Mouse (Mus musculus): ENCODE data around the gene Epha6. TPM values are rescaled to one million over a fixed set of nuclear protein-coding genes. Genes with fewer than 3 reads are reported as not detected.

The Epha6 gene
- polyA plus RNA-seq, 1 experiment from 2014 or later = 9.1 TPM

DNA sequence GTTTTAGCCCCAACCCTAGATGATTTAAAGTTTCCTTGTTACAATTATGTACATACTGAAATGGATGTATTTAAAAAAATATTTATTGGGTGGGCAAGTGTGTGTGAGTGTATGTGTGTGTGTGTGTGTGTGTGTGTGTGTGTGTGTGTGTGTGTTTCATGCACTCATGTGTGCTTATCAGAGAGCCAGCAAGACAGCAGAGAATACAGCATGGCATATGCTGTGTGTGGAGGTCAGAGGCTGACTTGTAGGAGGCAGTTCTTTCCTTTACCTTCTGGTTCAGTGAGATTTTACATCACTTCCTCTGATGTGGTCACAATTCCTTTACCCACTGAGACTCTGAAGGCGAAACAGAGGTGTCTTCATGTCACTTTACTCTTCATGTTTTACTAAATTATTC, 321.4 kb downstream of the Epha6 start:
- WGBS = 84% methylated on average over 1 of the region's 1 CpGs

DNA sequence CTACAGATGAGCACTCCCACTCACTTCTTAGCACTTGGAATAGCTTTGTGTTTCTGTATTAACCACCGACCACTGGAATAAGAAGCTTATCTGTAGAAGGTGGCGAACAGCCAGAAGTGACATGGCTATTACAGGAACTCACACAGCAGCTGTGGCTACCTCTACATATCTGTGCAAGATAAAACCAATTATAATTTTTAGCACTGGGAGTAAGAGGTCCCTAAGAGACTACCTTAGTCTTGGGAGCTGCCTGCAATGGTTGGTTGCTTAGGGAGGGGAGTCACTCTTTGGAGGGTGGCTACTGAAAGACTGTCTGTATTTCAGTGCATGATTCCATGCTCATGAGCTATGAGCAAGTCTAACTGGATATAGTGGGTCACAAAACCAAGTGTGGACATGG, 331.2 kb downstream of the Epha6 start:
- H3K4me3 ChIP-seq (ENCODE audit: low read length) = no peak overlapping the region
- WGBS = 78% methylated on average over 2 of the region's 2 CpGs
- no peak for ATAC-seq

More for the DNA sequence above, 321.4 kb downstream of the Epha6 start:
- Histone ChIP-seq H3K4me3 (ENCODE audit: low read length) (no peak overlapping the region), H3K27ac (ENCODE audit: low read depth, low read length) (no peak overlapping the region), H3K4me1 (ENCODE audit: control insufficient read depth, insufficient read depth, low read depth, low read length) (no peaks in the 10 kb centered on the region), H3K9ac (ENCODE audit: low read depth, low read length) (no peak overlapping the region), H3K4me2 (ENCODE audit: low read length) (no peak overlapping the region), H3K9me3 (ENCODE audit: control insufficient read depth, low read length) (no peaks in the 10 kb centered on the region), H3K36me3 (ENCODE audit: control insufficient read depth, insufficient read depth, low read length) (no peaks in the 10 kb centered on the region), H3K27me3 (replicated peaks; ENCODE audit: control insufficient read depth, insufficient read depth, low read length) (no peaks in the 10 kb centered on the region)
- no peak for ATAC-seq

DNA sequence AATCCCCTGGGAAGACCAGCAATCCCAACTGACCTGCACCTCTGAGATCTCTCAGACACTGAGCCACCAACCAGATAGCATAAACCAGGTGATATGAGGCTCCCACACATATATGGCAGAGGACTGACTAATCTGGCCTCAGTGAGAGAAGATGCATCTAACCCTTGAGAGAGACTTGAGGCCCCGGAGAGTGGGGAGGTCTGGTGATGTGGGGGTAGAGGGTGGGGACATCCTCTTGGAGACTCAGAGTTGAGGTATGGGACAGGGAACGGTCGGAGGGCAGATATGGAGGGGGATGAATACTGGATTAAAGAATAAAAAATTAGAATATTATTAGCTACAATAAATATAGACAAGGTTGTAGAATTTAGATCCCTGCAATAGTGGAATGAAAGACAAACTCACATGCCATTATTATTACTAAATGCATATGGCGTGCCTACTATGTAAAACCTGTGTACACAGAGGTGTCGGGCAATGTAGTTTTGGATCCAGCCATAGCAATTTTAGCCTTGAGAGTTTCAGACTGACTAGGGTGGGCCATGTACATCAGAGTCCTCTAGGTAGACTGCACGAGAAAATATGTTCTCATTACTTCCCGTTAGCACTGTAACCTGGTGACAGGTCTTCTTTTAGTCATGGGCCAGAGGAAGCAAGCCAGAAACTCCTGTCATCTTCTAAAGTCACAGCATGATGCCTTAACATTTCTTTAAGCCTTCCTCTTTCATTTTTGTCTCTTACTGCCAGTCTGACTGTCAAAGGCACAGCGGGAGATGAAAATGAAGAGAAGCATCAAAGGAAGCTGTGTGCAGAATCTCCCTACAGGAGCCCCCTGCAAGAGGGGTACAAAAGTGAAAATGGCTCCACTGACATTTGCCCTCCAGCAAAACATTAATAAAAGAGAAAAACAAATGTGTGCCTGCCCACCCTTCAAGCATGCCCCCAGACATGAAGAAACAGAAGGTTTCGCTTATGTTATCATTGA, 338.7 kb downstream of the Epha6 start:
- WGBS = 60% methylated on average over 9 of the region's 9 CpGs
- no peak for ATAC-seq
- no peaks in the 10 kb centered on the region for H3K9me3 ChIP-seq (ENCODE audit: control insufficient read depth, low read length)
- H3K27ac ChIP-seq (ENCODE audit: low read depth, low read length) = no peak overlapping the region
- H3K9ac ChIP-seq (ENCODE audit: low read depth, low read length) = no peak overlapping the region
- no peak overlapping the region for H3K4me2 ChIP-seq (ENCODE audit: low read length)
- H3K27me3 ChIP-seq (replicated peaks; ENCODE audit: control insufficient read depth, insufficient read depth, low read length) = no peaks in the 10 kb centered on the region
- H3K4me1 ChIP-seq (ENCODE audit: control insufficient read depth, insufficient read depth, low read depth, low read length) = no peaks in the 10 kb centered on the region
- H3K4me3 ChIP-seq (ENCODE audit: low read length) = no peak overlapping the region
- H3K36me3 ChIP-seq (ENCODE audit: control insufficient read depth, insufficient read depth, low read length) = no peaks in the 10 kb centered on the region

More for the DNA sequence above, 331.2 kb downstream of the Epha6 start:
- Histone ChIP-seq H3K27me3 (replicated peaks; ENCODE audit: control insufficient read depth, insufficient read depth, low read length) (no peaks in the 10 kb centered on the region), H3K9ac (ENCODE audit: low read depth, low read length) (no peak overlapping the region), H3K36me3 (ENCODE audit: control insufficient read depth, insufficient read depth, low read length) (no peaks in the 10 kb centered on the region), H3K4me2 (ENCODE audit: low read length) (no peak overlapping the region), H3K4me1 (ENCODE audit: control insufficient read depth, insufficient read depth, low read depth, low read length) (no peaks in the 10 kb centered on the region), H3K27ac (ENCODE audit: low read depth, low read length) (no peak overlapping the region), H3K9me3 (ENCODE audit: control insufficient read depth, low read length) (no peaks in the 10 kb centered on the region)

DNA sequence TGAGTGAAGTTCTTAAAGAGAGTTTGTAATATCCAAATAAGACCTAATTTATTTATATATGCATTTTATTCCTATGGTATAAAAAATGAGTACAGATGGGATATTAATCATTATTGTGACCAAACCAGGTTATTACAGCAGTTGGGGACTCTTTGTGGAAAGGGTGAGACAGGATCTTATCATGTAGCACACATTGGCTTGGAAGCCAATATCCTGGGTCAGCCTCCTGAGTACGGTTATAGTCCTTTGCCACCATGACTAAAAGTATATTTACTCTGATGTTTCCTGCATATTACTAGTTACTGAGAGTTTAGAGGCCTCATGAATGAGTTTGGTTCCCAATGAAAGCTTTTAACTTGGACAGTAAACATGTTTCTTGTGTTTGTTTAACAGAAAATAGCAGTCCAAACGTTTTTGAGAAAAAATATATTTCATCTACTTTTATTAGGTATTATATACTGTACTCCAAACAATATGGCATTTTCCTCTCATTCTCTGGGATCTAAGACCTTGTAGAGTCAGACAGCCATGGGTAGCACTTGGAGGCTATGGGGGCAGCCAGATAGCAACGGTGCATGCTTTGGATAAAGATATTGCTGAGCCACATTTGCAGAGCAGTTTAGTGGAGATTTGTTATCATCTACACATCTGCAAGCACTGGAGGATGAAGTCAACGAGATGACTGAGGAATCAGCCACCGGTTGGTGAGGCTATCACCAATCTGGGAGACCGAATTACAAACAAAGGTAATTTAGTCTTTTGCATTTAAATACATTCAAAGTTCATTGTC, 340.4 kb downstream of the Epha6 start:
- H3K36me3 ChIP-seq (ENCODE audit: control insufficient read depth, insufficient read depth, low read length) = no peaks in the 10 kb centered on the region
- H3K4me2 ChIP-seq (ENCODE audit: low read length) = no peak overlapping the region
- no peak overlapping the region for H3K9ac ChIP-seq (ENCODE audit: low read depth, low read length)
- no peaks in the 10 kb centered on the region for H3K9me3 ChIP-seq (ENCODE audit: control insufficient read depth, low read length)
- no peak for ATAC-seq
- 72% methylated on average over 6 of the region's 6 CpGs for WGBS
- no peaks in the 10 kb centered on the region for H3K4me1 ChIP-seq (ENCODE audit: control insufficient read depth, insufficient read depth, low read depth, low read length)
- no peak overlapping the region for H3K27ac ChIP-seq (ENCODE audit: low read depth, low read length)
- H3K27me3 ChIP-seq (replicated peaks; ENCODE audit: control insufficient read depth, insufficient read depth, low read length) = no peaks in the 10 kb centered on the region
- H3K4me3 ChIP-seq (ENCODE audit: low read length) = no peak overlapping the region

DNA sequence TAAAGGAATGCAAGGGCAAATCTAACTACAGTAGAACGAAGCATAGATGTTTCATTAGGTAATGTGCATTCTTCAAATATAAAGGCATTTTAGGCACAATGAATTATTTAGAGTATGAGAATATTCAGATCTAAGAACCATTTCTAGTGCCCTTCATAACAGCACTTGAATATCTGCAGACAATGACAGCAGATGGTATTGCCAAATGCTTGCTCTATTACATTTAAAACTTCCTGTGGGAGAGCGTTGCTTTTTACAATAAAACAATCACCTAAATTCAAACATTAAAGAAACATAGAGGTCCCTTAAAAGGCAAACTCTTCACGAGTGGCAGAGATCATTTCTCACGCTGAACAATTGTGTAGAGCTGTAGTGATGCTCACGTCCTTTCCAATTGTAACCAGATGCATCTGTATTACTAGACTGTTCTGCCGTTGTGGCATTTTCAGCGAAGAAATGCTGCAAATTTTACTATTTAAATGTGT, 347.1 kb downstream of the Epha6 start:
- ATAC-seq = no peak
- no peaks in the 10 kb centered on the region for H3K9me3 ChIP-seq (ENCODE audit: control insufficient read depth, low read length)
- H3K4me3 ChIP-seq (ENCODE audit: low read length) = no peak overlapping the region
- WGBS = 79% methylated on average over 7 of the region's 7 CpGs
- H3K4me1 ChIP-seq (ENCODE audit: control insufficient read depth, insufficient read depth, low read depth, low read length) = no peaks in the 10 kb centered on the region
- H3K4me2 ChIP-seq (ENCODE audit: low read length) = no peak overlapping the region
- no peak overlapping the region for H3K27ac ChIP-seq (ENCODE audit: low read depth, low read length)
- H3K36me3 ChIP-seq (ENCODE audit: control insufficient read depth, insufficient read depth, low read length) = no peaks in the 10 kb centered on the region
- no peak overlapping the region for H3K9ac ChIP-seq (ENCODE audit: low read depth, low read length)
- no peaks in the 10 kb centered on the region for H3K27me3 ChIP-seq (replicated peaks; ENCODE audit: control insufficient read depth, insufficient read depth, low read length)

DNA sequence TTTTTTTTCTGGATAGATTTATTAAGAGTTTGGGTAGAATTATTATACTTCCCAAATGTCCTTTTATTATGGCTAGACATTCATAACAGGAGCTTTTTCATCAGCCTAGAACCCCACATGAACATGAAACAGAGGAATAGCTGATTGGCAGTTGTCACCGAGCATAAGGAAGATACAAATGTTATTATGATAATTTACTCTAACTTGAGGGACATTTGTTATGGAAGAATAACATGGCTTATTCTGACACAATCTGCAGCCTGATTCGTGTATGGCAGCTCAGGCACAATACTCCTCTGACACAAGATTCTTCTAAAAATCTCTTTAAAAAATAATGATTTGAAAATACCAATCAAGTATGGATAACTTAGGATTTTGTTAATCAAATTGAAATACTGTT, 347.7 kb downstream of the Epha6 start:
- 80% methylated on average over 2 of the region's 2 CpGs for WGBS
- Histone ChIP-seq H3K9me3 (ENCODE audit: control insufficient read depth, low read length) (no peaks in the 10 kb centered on the region), H3K4me1 (ENCODE audit: control insufficient read depth, insufficient read depth, low read depth, low read length) (no peaks in the 10 kb centered on the region), H3K27ac (ENCODE audit: low read depth, low read length) (no peak overlapping the region), H3K36me3 (ENCODE audit: control insufficient read depth, insufficient read depth, low read length) (no peaks in the 10 kb centered on the region), H3K4me2 (ENCODE audit: low read length) (no peak overlapping the region), H3K27me3 (replicated peaks; ENCODE audit: control insufficient read depth, insufficient read depth, low read length) (no peaks in the 10 kb centered on the region), H3K9ac (ENCODE audit: low read depth, low read length) (no peak overlapping the region), H3K4me3 (ENCODE audit: low read length) (no peak overlapping the region)
- no peak for ATAC-seq

DNA sequence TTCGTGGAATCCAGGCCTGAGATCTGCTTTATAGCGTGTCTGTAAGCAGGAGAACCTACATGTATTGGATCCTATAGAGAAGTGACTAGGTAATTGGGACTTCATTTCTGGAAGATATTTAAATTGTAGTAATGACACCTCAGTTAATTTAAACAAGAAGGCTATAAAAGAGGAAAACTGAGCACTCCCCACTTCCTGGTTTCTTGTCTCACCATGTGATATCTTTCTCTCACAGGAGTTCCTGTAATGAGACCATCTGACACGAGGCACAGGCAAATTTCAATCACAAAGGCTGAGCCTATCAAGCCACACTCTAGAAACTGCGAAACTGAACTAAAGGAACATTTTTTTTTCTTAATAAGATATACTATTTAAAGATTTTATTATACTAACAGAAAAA, 348.3 kb downstream of the Epha6 start:
- Histone ChIP-seq H3K4me1 (ENCODE audit: control insufficient read depth, insufficient read depth, low read depth, low read length) (no peaks in the 10 kb centered on the region), H3K4me2 (ENCODE audit: low read length) (no peak overlapping the region), H3K9ac (ENCODE audit: low read depth, low read length) (no peak overlapping the region), H3K36me3 (ENCODE audit: control insufficient read depth, insufficient read depth, low read length) (no peaks in the 10 kb centered on the region), H3K4me3 (ENCODE audit: low read length) (no peak overlapping the region), H3K9me3 (ENCODE audit: control insufficient read depth, low read length) (no peaks in the 10 kb centered on the region), H3K27ac (ENCODE audit: low read depth, low read length) (no peak overlapping the region), H3K27me3 (replicated peaks; ENCODE audit: control insufficient read depth, insufficient read depth, low read length) (no peaks in the 10 kb centered on the region)
- ATAC-seq = no peak
- 79% methylated on average over 4 of the region's 4 CpGs for WGBS

DNA sequence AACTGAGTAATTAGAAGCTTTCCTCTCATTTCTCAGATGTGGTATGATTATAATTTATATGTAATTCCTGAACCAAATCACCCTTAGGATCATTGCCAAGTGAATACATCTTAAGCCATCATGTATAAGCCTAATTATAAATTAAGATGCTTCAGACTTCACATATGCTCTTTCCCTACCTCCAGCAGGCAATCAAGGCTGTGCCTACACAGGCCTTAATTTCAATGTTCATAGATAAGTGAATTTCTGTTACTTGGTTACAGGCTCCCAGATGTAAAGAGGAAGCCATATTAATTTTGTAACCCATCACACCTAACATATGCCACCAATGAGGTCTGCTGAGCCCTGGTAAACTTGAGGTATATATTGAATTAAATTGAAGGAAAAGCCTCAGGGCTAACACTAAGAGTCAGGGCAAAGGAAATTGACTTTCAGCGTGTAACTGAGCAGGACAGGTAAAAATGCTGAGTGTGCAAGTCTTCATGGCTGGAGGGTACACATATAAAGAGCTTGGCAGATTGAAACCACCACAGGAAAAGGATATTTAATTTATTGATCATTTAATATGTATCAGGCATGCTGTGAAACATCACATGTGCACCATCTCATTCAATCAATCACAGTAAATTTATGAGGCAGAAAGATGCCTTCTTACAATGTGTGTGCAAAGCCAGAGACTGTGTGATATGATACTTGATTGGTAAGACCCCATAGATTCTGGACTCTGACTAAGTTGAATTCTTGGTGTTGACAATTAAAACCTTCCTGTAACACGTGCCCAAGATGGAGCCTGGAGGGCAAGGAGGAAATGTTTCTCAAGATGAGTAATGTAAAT, 365.8 kb downstream of the Epha6 start:
- Histone ChIP-seq H3K9ac (ENCODE audit: low read depth, low read length) (no peak overlapping the region), H3K27me3 (replicated peaks; ENCODE audit: control insufficient read depth, insufficient read depth, low read length) (no peaks in the 10 kb centered on the region), H3K9me3 (ENCODE audit: control insufficient read depth, low read length) (no peaks in the 10 kb centered on the region), H3K36me3 (ENCODE audit: control insufficient read depth, insufficient read depth, low read length) (no peaks in the 10 kb centered on the region), H3K4me1 (ENCODE audit: control insufficient read depth, insufficient read depth, low read depth, low read length) (no peaks in the 10 kb centered on the region), H3K27ac (ENCODE audit: low read depth, low read length) (no peak overlapping the region), H3K4me2 (ENCODE audit: low read length) (no peak overlapping the region), H3K4me3 (ENCODE audit: low read length) (no peak overlapping the region)
- peak; percentile 63 for ATAC-seq
- WGBS = 62% methylated on average over 2 of the region's 2 CpGs
